Mouse (Mus musculus): Measurements from ENCODE around the gene Atg2b.

DNA sequence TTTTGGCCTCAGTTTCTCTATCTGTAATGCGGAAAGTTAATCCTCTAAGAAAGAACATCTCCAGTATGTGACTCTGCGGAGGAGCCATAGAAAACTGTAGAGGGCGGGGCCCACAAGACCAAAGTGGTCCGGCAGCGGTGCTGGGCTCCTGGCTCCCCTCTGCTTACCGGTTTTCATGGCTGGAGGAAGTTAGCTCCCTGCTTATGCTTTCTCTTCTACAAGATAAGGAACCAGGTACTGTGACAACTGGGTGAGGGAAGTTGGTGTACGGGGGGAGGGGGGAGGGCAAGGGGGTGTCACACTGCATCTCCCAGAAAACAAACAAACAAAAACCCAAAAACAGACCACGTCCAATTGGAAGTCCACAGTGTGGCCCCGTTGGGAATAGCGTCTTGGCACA lies 86.5 kb downstream of the Atg2b start:
- TF ChIP-seq POLR2A (IDR thresholded peaks at IDR 0.05; ENCODE audit: control insufficient read depth, extremely low read depth, insufficient read depth, low read length, poor library complexity) (no peak), CTCF (IDR thresholded peaks at IDR 0.05; ENCODE audit: borderline replicate concordance, control insufficient read depth, extremely low read depth, insufficient read depth, low read length, poor library complexity) (no peak)

Measured in thymus, adult 2 months (tissue).